Mouse (Mus musculus) megakaryocyte, adult 5-6 weeks (primary cell): Measurements from ENCODE around the gene Rpusd1. TPM values are rescaled to one million over a fixed set of nuclear protein-coding genes. Genes with fewer than 3 reads are reported as not detected.
"Not testable (repeated sequence)": the region's sequence is repeated elsewhere in the genome, so short reads cannot be mapped to it uniquely, and the experiment has no call there.

Source experiments
- ATAC-seq: 2 replicates; pipeline ENCODE4 v1.8.0; 2016; ENCODE audit warnings: mild to moderate bottlenecking, inconsistent platforms; ENCODE audit not compliant: poor library complexity, severe bottlenecking
- total RNA-seq, 2 experiments: library from RNA; stranded (forward) in 1 of 2; stranded (reverse) in 1 of 2; fragments of 153-499, 151-499 nt in 1 of 2; fragments of 221-1000, 200-1000 nt in 1 of 2; gene quantifications; 2 replicates each; pipeline versions ENCODE4 v1.2.3 to v1.2.4; 2015 to 2017

The Rpusd1 gene
- total RNA-seq, 2 experiments from 2014 or later, result 3.9 to 7.0 TPM

DNA sequence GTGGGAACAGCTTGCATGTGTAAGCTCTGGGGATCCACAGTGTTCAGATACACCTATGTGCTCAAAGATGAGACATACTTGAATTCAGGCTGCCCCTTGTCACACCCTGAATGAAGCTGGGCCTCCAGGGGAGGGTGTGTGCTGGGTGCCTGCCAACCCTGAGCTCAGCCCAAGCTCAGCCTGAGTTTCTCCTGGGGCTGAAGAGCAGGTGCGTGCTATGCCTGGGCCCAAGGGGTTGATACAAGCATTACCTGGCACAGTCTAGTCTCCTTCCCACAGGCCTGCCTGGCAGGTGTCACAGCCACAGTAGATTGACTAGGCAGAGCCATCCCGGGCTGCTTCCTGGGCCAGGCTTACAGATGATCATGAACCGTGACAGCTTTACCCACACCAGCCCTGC is 8.3 kb downstream of the Rpusd1 start, which contains the start of gene Mslnl:
TSS of gene Mslnl (plus strand) at position 298 of the 400 bp plus-strand sequence.
- no peak for ATAC-seq

DNA sequence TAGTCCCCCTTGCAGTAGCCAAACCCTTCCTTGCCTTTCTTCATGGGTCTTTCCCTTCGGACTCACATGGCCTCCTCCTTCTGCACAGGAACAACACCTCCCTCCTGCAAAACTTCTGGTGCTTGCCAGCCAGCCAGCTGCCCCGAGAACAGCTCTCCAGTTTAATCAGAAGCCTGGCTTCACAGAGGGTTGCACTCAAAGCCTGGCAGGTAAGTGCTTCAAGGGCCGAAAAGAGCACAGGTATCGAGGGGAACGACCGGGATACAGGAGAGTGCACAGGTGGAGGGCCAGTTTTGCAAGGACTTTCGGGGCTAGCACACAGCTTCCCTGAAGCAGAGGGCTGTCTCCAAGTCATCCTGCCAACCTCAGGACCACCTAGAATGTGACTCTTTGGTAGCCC is 11.4 kb downstream of the Rpusd1 start:
- no peak for ATAC-seq

DNA sequence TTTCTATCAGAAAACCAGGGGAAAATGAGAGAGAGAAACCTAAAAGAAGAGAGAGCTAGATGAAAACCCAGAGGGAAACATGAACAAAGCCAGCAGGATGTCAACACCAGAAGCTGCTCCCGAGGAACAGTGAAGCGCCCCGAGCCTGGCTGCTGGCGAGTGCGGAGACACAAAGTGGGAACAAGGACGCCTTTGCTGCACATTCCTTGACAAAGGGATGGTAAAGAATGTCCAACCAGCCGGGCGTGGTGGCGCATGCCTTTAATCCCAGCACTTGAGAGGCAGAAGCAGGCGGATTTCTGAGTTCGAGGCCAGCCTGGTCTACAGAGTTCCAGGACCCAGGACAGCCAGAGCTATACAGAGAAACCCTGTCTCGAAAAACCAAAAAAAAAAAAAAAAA is 14.0 kb downstream of the Rpusd1 start:
- ATAC-seq, result not testable (repeated sequence)

DNA sequence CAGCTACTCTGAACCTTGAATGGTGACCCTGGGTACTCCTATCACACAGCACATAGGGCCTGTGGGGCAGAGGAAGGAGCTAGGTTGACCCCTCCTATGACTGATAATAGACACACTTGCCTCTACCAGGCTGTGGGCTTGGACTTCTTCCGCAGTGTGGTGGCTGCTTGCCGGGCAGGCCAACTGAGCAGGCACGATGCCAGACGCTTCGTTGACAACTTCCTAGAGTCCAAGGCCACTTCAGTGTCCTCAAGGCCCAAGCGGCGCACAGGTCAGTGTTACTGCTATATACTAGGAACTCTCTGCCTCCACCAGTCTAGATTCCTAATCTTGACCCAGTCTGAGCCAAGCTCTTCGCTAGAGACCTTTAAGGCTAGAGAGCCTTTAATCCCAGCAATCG is 16.4 kb downstream of the Rpusd1 start:
- ATAC-seq, result no peak

DNA sequence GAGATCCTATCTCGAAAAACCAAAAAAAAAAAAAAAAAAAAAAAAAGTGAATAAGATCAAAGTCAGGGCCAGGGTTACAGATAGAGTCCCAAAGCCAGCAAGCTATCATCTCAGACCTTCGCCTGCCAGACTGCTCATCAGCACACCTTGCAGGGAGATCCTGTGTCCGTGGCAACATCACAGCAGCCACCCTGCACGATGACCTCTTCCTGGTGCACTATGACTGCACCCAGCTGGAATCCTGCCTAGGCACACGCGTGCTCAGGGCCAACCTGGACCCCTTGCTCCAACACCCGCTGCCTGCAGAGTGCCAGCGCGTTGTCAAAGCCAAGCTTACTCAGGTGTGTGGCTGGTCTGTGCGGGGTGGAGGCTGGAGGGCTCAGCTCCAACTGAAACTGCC is 16.8 kb downstream of the Rpusd1 start:
- no peak for ATAC-seq

DNA sequence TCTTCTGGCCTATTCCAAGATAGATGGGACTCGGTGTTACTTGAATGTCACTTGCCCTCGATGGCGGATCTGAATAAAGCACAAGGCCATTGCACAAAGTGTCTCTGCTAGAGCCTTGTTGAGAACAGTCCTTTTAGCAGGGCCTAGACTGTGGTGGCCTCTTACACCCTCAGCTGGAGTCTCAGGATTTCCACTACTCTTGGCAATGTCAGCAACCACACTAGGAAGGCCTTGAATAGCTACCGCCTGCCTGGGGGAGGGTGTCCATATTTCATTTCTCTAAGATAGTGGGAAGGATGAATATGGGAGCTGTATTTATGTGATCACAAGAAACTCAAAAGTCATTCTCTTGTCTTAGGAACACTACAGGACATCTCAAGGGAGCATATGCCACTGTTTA is 20.8 kb downstream of the Rpusd1 start:
- ATAC-seq, result no peak

DNA sequence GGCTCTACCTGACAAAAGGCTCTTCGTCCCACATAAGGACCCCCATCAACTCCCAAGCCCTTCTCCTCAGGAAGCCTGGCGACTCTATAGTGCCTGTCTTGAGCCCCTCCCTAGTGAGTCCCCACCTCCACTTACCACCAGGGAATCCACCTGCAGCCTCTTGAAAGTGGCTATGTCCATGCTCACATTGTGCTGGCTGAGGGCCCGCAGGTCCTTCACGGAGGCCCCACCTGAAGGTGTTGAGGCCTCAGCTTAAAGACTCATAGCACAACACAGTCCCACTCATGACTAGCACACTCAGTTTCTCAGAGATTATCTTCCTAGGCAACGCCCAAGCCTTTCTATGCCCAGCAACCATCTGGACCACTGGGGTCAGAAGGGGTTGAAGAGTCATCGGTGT is 21.8 kb downstream of the Rpusd1 start:
- no peak for ATAC-seq

DNA sequence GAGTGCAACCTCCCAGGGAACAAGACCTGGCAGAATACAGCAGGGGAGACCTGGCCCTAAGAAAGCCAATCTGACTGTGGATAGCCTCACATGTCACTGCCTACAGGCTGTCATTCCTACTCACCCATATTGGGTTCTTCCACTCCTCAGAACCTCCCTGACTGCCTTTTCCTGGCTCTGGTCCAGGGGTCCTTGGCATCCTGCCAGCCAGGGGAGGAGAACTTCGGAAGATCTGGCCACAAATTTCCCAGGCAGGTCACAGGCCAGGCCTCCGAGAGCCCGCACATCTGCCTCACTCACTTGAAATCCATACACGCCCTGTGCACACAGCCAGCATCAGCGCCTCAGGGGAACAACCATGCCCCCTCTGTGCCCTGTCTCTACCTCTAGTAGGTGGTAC is 24.0 kb downstream of the Rpusd1 start:
- ATAC-seq, result no peak

DNA sequence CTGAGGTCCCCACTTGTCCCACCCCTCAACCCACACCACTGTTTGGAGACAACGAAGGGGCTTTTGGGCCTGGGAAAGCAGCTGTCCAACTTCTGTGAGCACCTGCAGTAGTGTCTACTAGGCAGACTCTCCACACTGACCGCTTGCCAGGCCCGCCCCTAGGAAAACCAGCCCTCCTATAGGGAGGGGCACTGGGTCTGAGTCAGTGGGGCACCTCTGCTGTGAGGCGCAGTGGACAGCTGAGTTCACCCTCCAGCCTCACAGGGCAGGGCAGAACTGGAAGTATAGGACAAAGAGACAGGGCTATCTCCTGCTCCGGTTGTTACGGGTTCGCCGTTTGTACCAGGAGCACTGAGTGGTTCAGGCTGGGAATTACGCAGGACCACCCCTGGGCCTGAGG is 26.8 kb downstream of the Rpusd1 start, which contains the start of gene Msln:
TSS of gene Msln (minus strand) at position 138 of the 400 bp plus-strand sequence.
- ATAC-seq, result no peak

DNA sequence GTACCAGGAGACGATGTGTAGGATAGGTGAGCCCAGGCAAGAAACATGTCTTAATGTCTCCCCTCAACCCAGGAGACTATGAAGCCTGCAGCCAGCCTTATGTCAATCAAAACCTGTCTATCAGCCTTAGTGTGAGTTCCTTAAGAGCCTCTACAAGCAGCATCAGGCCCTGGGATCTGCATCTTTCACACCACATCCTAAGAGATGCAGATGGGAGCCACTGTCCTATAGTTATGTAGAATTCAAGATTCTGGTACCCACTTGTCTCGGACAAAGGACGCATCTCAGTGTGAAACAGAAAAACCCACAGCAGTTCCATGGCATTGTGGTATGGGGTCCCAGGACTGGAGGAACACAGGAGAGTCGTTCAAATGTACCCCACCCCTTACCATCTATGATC is 27.6 kb downstream of the Rpusd1 start:
- no peak for ATAC-seq

DNA sequence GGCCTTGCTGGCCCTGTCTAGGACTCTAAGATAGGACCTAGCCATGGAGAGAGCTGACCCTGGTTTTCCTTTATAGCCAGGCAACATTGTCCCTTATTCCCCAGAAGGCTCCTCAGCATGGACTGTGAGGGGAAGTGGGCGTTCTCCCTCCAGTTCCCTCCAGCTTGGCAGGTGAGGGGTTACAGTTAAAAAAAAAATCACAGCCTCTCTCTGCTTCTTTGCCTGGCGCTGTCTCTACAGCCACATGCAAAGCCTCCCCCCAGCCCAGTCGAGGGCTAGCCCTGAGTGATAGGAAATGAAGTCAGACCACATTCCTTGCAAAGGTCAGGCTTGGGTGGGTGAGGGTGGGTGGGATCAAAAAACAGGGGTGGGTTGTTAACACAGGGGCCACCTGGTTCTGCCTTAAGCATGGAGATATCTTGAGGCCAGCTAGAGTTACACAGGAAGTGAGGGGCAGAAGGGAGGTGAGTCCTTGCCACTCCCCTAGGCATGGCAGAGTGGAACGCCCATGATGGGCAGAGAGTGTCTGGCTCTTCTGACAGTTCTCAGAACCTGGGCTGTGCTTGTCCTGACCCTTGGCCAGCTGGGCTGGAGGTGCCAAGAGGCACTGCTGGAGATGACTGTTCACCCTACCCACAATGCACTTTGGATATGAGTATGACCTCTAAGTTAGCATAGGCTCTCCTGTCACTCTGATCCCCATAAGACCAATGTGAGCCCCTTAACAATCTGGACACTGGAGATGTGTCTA is 28.3 kb downstream of the Rpusd1 start:
- no peak for ATAC-seq

DNA sequence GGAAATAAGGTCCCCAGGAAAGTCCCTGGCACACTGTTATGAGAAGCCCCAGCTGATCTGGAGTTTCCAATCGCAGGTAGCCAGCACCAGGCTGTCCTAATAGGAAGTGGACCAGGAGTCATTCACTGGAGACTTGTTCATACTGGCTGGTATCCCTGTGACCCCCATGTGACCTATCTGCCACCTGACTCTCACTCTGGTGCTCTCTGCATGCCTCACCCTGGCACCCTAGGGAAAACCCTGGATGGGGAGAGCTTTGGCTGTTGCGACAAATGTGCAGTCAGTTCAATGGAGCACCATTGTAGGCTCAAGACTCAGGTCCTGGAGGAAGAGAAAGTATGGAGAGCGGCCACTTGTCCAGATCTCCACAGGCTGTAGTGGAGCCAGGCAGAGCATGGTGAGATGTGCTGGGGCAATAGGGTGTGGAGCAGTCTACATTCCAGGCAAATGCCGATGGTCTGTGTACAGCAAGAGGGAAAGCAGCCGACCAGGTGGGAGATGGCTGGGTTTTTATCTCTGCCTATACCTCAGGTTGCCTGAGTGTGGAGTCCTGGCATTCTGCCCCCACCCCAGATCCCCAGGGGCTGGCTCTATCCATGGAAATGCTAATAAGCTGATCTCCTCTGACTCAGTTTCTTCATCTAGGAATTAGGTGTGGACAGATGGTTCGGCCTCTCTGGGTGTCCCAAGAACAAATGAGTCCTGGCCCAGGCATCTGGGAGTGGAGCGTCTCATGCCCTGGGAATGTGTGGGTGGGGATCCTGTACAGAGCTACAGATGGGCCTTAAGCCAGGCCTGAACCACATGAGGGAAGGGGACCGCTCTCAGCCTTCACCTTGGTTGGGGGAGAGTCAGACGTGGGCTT is 29.1 kb downstream of the Rpusd1 start:
- ATAC-seq, result no peak

DNA sequence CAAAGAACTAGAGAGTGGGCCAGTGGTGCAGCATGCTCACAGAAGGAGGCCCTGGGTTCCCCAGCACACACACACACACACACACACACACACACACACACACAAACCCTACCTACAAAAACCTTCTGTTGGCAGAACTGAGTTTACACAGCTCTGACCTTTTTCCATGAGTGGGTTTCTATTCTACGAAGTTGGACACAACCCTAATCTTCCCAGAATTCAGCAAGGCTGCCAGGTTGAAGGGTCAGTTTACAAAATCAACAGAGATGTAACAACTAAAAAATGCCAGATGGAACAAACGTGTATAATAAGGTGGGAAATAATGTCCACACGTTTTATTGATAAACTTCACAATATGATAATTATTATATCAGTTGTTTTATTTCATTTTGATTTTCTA is 30.2 kb downstream of the Rpusd1 start:
- ATAC-seq, result no peak

DNA sequence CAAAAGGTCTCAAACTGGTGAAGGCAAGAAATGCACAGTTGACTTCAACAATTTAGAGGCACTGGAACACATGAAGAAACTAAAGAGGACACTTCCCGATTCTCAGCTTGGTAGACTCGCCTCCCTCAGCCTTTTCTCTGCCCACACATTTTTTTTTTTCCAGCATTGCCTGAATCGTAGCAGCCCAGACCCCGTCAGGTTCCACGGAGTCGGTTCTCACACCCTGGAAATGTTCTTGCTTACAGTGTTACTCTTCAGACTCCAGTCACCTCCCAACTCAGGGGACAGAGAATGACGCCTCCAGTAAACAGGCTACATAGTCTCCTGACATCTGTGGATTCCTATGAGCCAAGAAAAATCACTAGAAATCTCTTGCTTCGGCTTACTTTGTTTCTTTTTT is 32.7 kb downstream of the Rpusd1 start:
- no peak for ATAC-seq

DNA sequence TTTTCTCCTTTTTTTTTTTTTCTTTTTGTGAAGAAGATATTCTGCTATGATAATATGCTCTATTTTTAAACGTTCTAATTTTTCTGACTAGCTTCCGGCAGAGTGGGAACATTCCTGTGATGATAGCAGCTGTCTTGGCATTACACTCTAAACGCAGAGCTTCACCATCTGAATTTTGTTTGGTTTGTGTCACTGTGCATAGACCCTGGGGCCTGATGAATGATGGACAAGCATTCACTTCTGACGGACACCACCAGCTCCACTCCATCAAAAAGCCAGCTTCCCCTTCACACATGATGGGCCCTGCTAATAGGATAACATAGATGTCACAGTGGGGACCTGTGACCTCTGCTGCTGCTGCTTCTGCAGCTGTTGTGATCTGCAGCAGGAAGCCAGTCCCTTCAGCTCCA is 34.1 kb downstream of the Rpusd1 start:
- ATAC-seq, result no peak

DNA sequence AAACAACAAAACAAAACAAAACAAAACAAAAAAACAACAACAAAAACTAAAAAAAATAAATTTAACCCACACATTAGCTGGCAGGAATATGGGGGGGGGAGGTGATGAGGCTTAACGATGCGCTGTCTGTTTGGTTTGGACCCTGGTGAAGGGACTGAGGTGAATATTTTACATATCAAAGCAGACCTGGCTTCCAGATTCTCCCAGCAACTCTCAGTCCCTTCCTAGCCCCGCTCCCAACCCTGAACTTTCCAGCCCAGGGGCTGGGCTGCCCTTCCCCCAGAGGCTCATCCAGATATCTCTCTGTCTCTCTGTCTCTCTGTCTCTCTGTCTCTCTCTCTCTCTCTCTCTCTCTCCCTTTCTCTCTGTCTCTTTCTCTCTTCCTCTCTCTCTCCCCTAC is 35.1 kb downstream of the Rpusd1 start:
- ATAC-seq, result no peak

DNA sequence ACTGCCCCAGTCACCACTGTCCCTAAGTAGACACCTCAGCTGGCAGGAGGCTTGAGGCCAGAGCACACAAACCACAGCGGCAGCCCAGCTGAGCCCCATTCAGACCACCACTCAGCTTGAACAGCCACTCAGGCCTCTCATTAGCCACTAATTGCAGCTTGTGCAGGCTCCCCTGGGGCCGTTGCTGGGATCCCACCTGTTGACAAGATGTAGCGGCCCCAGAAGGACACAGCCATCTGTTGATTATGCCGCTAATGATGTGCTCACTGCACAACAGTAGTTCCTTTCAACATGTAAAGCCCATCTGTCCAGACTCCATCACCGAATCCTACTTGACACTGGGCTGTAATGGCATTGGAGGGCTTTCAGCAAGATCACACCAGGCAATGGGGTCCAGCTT is 38.4 kb downstream of the Rpusd1 start:
- no peak for ATAC-seq

DNA sequence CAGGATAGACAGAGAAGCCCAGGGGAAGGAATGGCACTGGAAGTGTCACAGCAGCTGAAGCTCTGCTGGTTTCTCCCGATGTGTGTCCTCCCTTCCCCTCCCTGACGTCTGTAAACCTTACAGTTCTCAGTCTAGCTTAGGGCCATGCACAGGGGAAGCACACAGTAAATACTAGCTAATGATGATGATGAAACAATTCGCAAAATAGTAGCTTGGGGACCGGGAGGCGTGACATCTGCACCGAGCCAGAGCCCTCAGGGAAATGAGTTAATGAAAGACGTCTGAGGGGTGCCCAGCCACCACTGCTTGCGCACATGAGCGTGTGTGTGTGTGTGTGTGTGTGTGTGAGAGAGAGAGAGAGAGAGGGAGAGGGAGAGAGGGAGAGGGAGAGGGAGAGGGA is 41.9 kb downstream of the Rpusd1 start:
- ATAC-seq, result no peak

DNA sequence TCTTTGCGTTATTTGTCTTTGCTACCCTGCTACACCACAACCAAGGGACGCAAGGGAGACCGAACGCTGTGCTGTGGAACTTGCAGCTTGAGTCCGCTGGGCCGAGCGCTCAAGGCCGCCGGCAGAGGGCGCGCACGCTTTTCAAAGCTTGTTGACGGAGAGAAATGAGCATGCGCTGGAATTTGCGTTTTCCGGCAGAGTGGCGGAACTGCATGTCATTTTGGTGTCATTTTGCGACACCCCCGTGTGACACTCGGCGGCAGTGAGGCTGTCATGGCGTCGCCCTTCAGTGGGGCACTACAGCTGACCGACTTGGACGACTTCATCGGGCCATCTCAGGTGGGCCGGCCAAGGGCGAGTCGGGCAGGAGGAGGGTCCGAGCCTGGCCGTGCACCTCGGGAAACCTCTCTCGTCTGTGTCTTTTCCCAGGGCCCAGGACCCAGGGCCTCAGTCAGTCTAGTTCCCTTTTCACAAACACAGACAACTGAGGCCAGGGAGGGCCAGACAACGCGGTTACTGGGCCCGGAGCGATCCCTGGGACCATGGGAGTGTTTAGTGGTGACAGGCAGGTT is 46.2 kb downstream of the Rpusd1 start, which contains the start of gene Narfl:
TSS of gene Narfl (plus strand) at position 228 of the 572 bp plus-strand sequence.
- peak; percentile 98 for ATAC-seq

DNA sequence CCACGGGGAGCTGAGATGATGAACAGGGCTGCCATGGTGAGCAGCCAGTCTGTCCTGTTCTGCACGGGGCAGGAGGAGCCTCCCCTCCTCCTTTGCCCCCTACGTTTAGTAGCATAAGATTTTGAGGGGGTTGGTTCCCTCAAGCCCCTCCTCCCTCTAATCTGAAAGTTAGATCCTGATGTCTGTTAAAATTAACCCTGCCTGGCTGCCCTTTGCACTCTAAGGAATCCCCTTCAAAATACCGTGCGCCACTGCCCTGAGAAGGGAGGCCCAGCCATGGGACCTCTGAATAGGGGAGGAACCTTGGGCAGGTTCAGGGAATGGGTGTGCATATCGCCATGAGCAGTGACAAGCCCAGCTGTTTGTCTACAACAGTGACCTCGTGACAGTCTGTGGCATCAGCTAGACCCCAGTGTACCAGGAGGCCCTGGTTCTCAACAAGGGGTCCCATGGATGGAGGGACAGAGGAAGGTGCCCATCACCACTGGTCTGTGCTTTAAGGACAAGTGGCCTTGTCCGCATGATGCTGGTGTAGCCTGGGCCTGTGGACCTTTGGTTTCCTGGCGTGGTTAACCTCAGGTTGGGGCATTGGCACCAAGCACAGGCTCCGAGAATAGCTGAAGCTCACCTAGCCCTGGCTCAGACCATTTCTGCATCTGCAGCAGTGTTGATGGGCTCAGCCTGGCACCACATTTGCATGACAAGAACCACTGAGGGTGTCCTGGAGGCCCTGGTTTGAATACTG is 48.0 kb downstream of the Rpusd1 start:
- no peak for ATAC-seq

DNA sequence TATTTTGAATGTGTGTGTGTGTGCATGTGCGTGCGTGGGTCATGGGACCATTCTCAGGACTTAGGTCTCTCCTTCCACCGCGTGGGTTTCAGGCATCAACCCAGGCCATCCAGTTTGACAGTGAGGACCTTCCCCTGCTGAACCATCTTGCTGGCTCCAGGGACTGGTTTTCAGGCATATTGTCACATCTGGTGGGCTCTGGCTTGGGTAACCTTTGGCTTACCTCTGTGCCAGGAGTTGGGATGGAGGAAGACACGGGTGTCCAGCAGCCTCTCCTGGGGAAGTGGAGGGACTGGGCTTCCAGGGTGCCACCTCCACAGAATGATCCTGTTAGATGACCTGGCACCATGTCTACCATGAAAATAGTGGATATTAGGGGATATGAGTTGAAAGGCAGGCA is 50.5 kb downstream of the Rpusd1 start:
- ATAC-seq, result no peak
